ENCODE assay signal across 21 mouse cellular contexts in genomic region chr6:83153038-83153437, GRCm38 (mm10). TPM values are rescaled to one million over a fixed set of nuclear protein-coding genes. Genes with fewer than 3 reads are reported as not detected.
"Had no signal": no experiment of that assay in that cellular context is flagged by ENCODE, and none has a peak within 500 bp of the region (broad histone marks: within the 10 kb centered on the region; RNA-seq: fewer than 3 reads in every experiment).

No protein-coding gene starts in this region.

- ATAC-seq: midbrain, embryonic 15.5 days had no signal

- H3K36me3 ChIP-seq: midbrain, embryonic 15.5 days had no signal

- DNase-seq: kidney, adult 18-20 months; kidney, adult 9 months; kidney, postnatal 14 days; kidney, postnatal 4 days; lung, adult 18-20 months; lung, postnatal 10 days; lung, postnatal 36 days; retina, postnatal 1 day; right cerebral cortex, postnatal 25 days; spleen, adult 18-20 months; thymus, postnatal 25 days had no signal

- H3K9ac ChIP-seq: limb, embryonic 12.5 days; limb, embryonic 15.5 days; liver, embryonic 14.5 days; lung, embryonic 15.5 days; midbrain, embryonic 15.5 days; neural tube, embryonic 13.5 days; stomach, embryonic 15.5 days had no signal

- H3K27me3 ChIP-seq: limb, embryonic 12.5 days; limb, embryonic 15.5 days; lung, embryonic 15.5 days; midbrain, embryonic 15.5 days; neural tube, embryonic 13.5 days; stomach, embryonic 15.5 days had no signal

- H3K27ac ChIP-seq: limb, embryonic 12.5 days; limb, embryonic 15.5 days; liver, embryonic 14.5 days; lung, embryonic 15.5 days; midbrain, embryonic 10.5 days; midbrain, embryonic 15.5 days; neural tube, embryonic 13.5 days; stomach, embryonic 15.5 days had no signal

- H3K4me3 ChIP-seq: limb, embryonic 12.5 days; limb, embryonic 15.5 days; lung, embryonic 15.5 days; megakaryocyte, embryonic 14.5 days; midbrain, embryonic 10.5 days; midbrain, embryonic 15.5 days; neural tube, embryonic 13.5 days; stomach, embryonic 15.5 days had no signal

- H3K9me3 ChIP-seq: limb, embryonic 12.5 days; limb, embryonic 15.5 days; lung, embryonic 15.5 days; megakaryocyte, embryonic 14.5 days; midbrain, embryonic 10.5 days; midbrain, embryonic 15.5 days; neural tube, embryonic 13.5 days; stomach, embryonic 15.5 days had no signal

- H3K4me2 ChIP-seq: limb, embryonic 12.5 days; limb, embryonic 15.5 days; lung, embryonic 15.5 days; midbrain, embryonic 15.5 days; neural tube, embryonic 13.5 days; stomach, embryonic 15.5 days had no signal

RNA-seq across cellular contexts. Expression of gene Wdr54, which starts 3.2 kb away (rescaled TPM):
- total RNA-seq: neutrophil, adult 5-6 weeks had no signal

RNA-seq across cellular contexts. Expression of gene 1700003E16Rik, which starts 3.2 kb away (rescaled TPM):
- total RNA-seq: neutrophil, adult 5-6 weeks had no signal

RNA-seq across cellular contexts. Expression of gene Rtkn, which starts 17.8 kb away (rescaled TPM):
- total RNA-seq: neutrophil, adult 5-6 weeks had no signal
